Mouse (Mus musculus): ENCODE measurements at regions not wholly inside any gene's neighbourhood (a gene's known extent, or its start where the extent isn't known, plus 50 kb on each side); places are given as distances from the start of the nearest gene placed in this dataset.

DNA sequence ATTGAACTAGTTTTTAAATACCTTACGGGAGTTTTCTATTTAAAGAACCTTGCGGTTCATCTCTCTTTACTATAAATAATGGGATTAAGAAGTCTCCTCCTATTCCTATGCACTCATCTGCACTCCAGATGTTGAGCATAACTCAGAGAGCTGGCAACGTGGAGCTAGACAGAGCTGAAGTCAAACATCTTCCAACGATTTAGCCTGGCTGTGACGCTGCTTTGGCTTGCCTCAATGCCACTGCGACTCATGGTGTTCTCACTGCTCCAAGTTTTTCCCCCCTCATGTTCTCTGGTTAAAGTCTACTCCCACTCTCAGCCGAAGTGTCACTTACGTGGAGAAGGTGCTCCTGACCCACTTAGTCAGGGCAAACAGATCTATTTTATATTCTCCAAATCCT, 277.3 kb upstream of the Gjb5 start:
- TF ChIP-seq CTCF (conservative IDR thresholded peaks at IDR 0.05; ENCODE audit: low read length) (no peak), NANOG (IDR thresholded peaks at IDR 0.05; ENCODE audit: borderline replicate concordance, low read length) (no peak), POU5F1 (IDR thresholded peaks at IDR 0.05; ENCODE audit: borderline replicate concordance, low read length) (no peak)
